Mouse (Mus musculus) brown adipose tissue, adult 24 weeks (tissue): ENCODE measurements around the gene Prr7. TPM values are rescaled to one million over a fixed set of nuclear protein-coding genes. Genes with fewer than 3 reads are reported as not detected.
"Not testable (repeated sequence)": the region's sequence is repeated elsewhere in the genome, so short reads cannot be mapped to it uniquely, and the experiment has no call there.

ENCODE experiments used
- H3K27ac ChIP-seq: fragments of 200-500 bp; replicated peaks from 2 replicates; pipeline ENCODE4 v1.5.1; 2012; ENCODE audit warnings: low read depth, mild to moderate bottlenecking, low read length
- H3K4me1 ChIP-seq: fragments of 200-500 bp; 2 replicates; pipeline ENCODE4 v1.6.1; 2012; ENCODE audit warnings: low read length, mixed read lengths; ENCODE audit not compliant: control insufficient read depth, insufficient read depth, insufficient read length
- H3K4me3 ChIP-seq: fragments of 200-500 bp; 2 replicates; pipeline ENCODE4 v1.5.1; 2012; ENCODE audit warnings: low read depth, mild to moderate bottlenecking, low read length, moderate library complexity; ENCODE audit not compliant: insufficient read depth
- polyA plus RNA-seq: library from polyadenylated mRNA; stranded (reverse); fragments of >200 nt; gene quantifications from 2 replicates; pipeline ENCODE4 v1.2.4, GENCODE M21; 2012; ENCODE audit not compliant: missing spikeins, insufficient read depth, insufficient read length

Prr7 gene
- polyA plus RNA-seq, result not detected in 2 replicates

DNA sequence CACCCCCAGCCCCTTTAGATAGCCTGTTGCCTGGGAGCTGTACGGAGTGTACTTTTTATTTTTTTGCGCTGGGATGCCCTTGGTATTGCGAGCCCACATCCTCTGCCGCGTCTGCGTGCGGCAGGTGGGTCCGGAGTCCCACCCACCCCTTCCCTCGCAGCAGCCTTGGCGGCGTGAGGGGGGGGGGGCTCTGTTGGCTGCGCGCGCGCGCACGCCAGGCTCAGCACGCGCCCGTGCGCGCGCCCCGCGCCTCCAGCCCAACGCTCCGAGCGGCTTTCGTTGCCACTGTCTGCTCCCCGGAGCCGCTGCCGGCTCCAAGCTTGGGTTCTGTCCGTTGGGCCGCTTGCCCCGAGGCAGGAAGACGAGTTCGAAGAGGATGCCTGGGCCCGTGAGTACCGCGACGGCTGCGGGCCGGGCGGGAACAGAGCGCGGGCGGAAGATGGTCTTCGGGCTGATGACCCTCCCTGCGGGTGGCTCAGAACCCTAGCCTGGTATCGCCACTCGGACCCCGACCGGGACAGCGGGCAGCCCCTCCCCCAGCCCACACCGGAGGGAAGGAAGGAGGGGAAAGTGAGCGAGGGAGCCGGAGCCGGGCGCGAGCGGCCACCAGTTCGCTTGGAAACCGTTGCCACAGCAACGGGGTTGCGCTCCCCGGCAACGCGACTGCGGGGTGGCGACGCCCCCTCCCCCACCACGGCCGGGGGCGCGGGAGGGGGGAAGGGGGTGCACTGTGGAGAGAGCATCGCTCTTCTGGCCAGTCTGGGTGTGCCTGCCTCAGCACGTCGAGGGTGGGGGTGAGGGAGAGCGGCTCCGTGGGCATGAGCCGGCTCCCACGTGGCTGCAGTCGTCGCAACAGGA is at the start of gene Prr7:
Gene Prr7 (plus strand): TSS at position 241 of the 858 bp plus-strand sequence.
- H3K27ac ChIP-seq, result no peak within 1 kb of the TSS
- H3K4me1 ChIP-seq, result peaks cover 6% of the 10 kb centered on the region; the same call in 1 of the 2 replicates
- H3K4me3 ChIP-seq, result peak within 1 kb of the TSS; percentile 51

DNA sequence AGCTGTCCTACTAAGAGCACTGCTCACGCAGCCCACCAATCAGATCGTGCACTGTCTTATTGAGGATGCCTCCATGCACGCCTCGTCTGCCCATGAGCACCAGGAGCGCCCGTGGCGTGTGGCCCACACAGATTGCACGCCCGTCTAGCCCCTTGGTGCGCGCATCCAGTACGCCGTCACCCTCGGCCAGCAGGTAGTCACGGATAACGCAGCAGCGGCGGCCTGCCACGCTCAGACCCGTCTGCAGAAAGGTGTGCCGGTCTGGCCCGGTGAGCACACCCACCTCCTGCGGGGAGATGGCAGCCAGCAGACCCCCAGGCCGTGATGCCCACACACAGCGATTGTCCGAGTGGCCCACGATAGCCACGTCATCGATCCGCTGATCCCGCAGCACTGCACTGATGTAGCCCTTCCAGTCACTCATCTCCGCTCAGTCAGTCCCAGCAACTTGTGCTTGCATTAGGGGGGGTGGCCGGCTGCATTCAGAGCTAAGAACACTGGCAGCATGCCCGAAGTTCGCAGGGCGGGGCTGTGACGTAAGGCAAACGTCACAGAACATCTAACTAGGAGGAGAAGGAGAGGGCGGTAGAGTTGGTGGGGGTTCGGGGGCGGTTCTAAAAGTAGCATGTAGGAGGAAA is 49.2 kb upstream of the Prr7 start, which contains the start of gene Pfn3:
Gene Pfn3 (minus strand): TSS at position 490 of the 638 bp plus-strand sequence.
- Histone ChIP-seq H3K4me3 (no peak within 1 kb of the TSS), H3K27ac (no peak within 1 kb of the TSS), H3K4me1 (peaks cover 2% of the 10 kb centered on the region; the same call in 1 of the 2 replicates)

DNA sequence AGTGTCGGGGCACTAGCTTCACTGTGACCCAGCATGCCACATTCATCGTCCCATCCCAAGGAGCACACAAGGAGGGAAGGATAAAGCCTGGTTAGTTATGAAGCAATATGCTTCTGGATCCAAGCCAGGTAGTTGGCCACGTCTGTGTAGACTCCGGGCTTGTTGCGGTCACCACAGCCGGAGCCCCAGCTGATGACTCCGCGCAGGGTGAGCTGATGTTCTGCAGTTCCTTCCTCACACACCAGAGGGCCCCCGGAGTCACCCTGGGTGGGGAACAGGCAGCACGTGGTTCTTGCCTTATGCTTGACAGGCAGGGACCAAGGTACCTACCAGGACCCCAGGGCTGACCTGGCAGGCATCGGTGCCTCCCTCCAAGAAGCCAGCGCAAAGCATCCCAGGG is 46.1 kb upstream of the Prr7 start:
- Histone ChIP-seq H3K27ac (no peak overlapping the region), H3K4me1 (peaks cover 2% of the 10 kb centered on the region; the same call in 1 of the 2 replicates), H3K4me3 (no peak overlapping the region)

DNA sequence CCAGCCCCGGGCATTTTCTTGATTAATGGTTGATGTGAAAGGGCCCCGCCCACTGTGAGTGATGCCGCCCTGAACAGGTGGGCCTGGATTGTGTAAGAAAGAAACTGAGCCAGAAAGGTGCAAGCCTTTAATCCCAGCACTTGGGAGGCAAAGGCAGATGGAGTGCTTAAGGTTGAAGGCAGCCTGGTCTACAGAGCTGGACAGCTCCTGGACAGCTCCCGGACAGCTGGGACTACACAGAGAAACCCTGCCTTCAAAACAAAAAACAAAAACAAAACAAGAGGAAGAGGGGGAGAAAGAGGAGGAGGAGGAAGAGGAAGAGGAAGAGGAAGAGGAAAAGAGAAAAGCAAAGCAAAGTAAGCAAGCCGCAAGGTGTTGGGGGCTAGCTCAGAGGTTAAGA is 44.9 kb upstream of the Prr7 start:
- Histone ChIP-seq H3K4me3 (no peak overlapping the region), H3K27ac (no peak overlapping the region), H3K4me1 (peaks cover 2% of the 10 kb centered on the region; the same call in 1 of the 2 replicates)

DNA sequence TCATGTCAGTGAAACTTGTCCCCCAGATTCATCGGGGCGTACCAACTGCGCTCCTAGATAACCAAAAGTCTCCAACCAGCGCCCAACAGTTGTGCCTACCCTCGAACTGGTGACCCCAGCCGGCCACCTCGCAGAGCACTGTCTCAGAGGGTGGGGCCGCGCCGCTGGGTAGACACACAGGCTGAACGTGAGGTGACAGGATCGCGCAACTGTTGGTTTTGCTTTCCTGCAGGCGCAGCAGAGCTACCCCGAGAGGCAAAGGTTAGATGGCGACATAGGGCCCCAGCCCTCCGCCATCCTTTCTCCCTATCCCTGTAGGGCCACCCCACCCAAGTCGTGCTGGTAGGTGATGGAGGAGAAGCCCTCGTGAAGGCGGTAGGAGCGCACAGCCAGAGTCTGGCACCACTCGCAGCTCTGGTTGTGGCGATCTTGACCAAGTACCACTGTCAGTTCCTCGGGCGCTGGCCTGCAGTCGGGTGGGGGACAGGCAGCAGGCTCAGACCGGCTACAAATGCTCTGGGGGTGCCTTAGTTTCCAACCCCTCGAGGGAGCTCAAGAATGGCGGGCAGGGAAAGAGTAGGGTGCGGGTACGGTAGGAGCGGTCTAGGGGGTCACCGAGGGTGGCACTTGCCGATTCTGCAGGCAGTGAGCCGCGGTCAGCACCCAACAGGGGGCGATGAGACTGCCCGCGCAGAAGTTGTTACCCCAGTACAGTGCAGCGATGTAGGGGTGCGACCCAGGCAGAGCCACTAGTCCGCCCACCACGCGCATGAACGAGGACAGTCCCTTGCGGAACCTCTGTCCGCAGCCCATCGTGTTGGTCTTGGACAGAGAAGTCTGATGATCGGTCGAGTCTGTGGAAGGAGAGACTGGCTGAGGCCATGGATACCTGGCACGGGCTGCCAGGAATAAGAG is 43.8 kb upstream of the Prr7 start:
- no peak overlapping the region for H3K27ac ChIP-seq
- no peak overlapping the region for H3K4me3 ChIP-seq
- H3K4me1 ChIP-seq, result peaks cover 2% of the 10 kb centered on the region; the same call in 1 of the 2 replicates

DNA sequence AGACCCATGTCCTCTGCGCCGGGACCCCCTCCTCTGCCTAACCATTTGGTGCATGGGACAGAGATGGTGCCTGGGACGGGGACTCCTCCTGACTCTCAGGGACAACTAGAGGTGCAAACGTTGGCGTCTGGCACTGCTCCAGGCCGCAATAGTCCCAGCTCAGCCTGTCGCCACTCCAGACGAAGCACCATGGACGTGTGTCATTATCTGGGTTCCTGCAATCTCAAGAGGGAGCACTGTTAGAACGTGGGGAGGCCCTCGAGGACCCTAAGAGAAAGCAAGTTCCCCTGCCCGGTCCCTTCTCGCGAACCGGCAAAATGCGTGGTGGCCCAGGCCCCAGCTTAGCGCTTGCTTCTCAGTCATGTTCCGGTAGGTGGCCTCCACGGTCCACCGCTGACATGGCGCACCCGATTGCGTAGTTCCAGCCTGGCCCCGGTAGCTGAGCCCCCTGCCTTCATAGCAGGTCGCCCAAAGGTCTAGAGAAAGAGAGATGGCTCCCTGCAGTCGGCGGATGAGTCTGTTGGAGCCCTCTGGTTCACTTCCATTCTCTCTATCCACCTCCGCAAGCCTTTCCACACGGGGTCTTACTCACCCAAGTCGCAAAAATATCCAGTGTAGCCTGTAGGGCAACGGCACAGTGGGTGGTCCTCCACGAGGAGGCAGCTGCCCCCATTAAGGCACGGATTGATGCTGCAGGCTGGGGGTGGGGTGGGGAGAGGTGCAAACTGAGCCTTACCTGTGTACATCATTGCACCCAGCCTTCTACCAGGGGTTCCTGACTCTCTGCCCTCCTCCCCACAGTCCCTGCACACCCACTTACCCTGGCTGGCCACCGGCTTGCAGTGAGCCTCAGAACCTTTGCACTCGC is 42.9 kb upstream of the Prr7 start:
- Histone ChIP-seq H3K27ac (0 out of 2 replicates have a peak overlapping the region, but pooled peaks have one; percentile 4), H3K4me3 (peak overlapping the region; percentile 42), H3K4me1 (peaks cover 2% of the 10 kb centered on the region; the same call in 1 of the 2 replicates)

DNA sequence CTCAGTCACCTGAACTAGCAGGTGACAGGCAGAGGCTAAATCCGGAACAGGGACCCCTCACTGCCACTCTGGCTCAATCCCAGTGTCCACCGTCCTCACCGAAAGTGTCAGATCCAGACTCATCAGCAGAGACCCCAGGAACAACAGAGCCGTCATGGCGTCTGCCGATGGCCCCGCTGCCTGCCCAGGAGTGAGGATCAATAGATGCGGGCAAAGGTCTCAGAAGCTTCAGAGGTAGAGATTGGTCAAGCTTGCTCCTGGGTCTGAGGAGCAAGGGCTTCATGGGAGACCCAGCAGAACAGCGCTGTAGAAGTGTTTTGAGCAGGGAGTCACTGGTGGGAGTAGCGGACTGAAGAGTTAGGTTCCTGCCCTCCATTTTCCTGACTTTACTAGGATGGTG is 37.5 kb upstream of the Prr7 start, which contains the start of gene F12:
Gene F12 (minus strand): TSS at position 181 of the 400 bp plus-strand sequence.
- H3K27ac ChIP-seq, result no peak within 1 kb of the TSS

DNA sequence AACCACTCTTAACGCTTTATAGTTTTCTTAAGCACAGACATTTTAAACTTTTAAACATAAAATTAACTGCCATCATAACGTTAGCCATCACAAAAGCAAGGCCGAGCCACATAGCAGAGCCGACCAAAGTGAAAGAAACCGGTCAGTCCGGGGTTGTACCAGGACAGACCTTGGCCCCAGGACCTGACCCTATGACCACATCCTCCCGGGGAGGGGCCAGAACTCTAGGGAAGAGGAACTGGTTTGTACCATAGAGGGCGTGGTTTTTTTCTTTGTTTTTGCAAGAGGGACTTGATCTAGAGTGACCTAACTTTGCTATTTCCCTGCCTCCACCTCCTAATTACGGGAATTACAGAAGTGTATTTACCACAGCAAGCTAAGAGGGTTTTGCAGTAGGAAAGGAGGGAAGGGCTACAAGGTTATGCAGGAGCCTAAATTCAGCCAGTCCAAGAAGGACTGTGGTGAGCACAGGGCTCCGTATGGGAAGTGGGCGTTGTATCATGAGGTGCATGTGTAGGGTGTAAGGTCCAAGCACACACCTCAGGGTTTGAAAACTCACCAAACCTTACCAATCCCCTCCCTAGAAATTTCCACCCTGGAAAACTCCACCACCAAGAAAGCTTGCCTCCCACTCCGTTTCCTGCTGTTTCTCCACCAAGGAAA is 34.7 kb upstream of the Prr7 start:
- H3K4me1 ChIP-seq, result no peaks in the 10 kb centered on the region; the same call in 1 of the 2 replicates
- 0 out of 2 replicates have a peak overlapping the region, but pooled peaks have one; percentile 4 for H3K4me3 ChIP-seq
- peak overlapping the region; percentile 83 for H3K27ac ChIP-seq

More for the DNA sequence above, 37.5 kb upstream of the Prr7 start, which contains the start of gene F12:
- no peak within 1 kb of the TSS for H3K4me3 ChIP-seq
- H3K4me1 ChIP-seq, result no peaks in the 10 kb centered on the region; the same call in 1 of the 2 replicates

DNA sequence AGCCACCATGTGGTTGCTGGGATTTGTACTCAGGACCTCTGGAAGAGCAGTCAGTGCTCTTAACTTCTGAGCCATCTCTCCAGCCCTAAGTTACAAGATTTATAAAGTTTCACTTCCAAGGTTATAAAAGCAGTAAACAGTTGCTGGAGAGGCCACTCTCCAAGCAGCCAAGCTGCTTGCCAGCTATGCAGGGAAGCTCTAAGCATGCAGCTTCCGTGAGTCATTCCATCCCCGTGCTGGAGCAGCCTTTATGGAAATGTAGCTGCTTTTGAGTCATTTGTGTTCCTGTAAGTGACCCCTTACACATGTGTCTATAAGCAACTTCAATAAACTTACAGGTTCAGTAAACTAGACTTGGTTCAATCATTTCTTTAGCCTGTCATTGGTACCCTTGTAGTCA is 33.5 kb upstream of the Prr7 start:
- no peak overlapping the region for H3K27ac ChIP-seq
- H3K4me1 ChIP-seq, result no peaks in the 10 kb centered on the region; the same call in 1 of the 2 replicates
- no peak overlapping the region for H3K4me3 ChIP-seq

DNA sequence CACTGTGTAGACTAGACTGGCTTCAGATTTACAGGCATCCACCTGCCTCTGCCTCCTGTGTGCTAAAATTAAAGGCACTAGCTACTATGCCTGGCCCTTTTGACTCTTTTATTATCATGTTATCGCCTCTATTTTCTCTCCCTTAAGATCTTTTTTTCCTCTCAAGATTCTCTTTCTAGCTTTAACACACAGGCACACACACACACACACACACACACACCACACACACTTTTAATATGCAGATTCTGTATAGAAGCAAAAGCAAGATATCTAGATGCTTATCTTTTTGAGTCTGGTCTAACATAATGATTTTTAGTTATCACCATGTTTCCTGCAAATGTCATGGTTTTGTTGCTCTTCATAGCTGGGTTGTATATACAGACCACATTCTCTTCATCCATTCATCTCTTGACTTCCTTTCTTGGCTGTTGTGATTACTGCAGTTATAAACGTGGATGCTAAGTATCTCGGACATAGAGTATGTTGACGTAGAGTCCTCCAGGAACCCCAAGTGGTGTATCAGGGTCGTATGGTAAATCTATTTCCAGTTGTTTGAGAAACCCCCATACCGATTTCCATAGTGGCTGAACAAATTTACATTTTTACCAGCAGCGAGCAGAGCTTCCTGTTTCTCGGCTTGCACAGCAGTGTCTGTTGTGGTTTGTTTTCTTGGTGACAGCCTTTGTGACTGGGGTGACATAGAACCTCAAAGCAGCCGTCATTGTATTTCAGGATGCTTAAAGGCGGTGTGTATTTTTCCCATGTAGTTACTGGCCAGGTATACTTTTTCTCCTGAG is 32.0 kb upstream of the Prr7 start:
- no peaks in the 10 kb centered on the region; the same call in 1 of the 2 replicates for H3K4me1 ChIP-seq
- no peak overlapping the region for H3K4me3 ChIP-seq
- H3K27ac ChIP-seq, result 0 out of 2 replicates have a peak overlapping the region, but pooled peaks have one; percentile 9

DNA sequence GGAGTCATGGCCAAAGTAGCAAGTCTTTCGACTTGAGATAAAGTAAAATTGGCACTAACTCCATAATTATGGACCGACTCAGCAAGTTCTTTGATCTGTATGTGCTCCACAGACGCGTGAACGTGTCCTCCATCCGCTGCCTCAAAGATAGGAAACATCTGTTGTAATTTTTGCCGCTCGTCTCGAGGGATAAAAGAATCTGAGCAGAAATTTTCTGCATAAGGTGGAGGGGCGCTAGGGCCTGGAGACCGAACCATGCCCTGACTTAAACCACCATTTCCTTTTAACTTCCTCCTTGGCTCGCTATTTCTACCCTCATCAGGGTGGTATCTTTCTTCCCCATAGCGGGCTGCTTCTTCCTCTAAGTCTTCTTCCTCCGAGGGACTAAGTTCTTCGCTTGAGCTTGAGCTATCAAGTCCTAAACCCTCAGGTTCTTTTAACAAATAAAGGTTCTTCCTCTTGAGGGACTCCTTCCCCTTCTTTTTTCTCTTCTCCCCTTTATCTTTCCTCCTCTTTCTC is 26.9 kb upstream of the Prr7 start:
- not testable (repeated sequence) for H3K27ac ChIP-seq, H3K4me3 ChIP-seq, H3K4me1 ChIP-seq

DNA sequence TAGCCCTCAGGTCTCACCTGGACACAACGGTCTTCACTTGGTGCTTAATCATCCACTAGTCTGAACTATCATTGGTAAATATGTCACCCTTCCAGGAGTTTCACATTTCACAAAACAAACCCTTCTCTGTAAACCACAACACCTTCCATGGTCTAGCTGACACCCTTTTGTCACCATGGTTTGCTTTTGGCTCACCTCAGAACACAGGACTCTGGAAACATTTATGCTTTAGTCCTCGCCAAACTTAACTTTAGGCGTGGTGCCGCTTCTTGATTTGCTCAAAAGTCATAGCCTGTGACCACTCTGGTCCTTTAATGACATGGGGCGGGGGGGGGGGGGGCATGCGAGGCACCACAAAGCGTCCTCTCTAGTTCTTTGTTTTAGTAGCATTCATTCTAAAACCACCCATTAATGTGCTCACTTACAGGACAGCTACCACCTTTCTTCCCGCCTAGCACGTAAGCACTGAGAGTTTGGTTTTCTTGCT is 20.2 kb upstream of the Prr7 start:
- Histone ChIP-seq H3K4me1 (peaks cover 38% of the 10 kb centered on the region), H3K27ac (peak overlapping the region; percentile 99), H3K4me3 (peak overlapping the region; percentile 79)
